Mouse (Mus musculus) gastrocnemius, adult 2 months (tissue): ENCODE measurements around the gene Cage1. TPM values are rescaled to one million over a fixed set of nuclear protein-coding genes. Genes with fewer than 3 reads are reported as not detected.

Experiments
- DNase-seq: peaks from one replicate; pipeline ENCODE4 v3.0.0; 2022
- H3K27ac ChIP-seq: fragments of 200-600 bp; 2 replicates; pipeline ENCODE4 v1.8.1; 2022; ENCODE audit warnings: mild to moderate bottlenecking
- H3K4me3 ChIP-seq: fragments of 200-600 bp; 2 replicates; pipeline ENCODE4 v1.8.1; 2022; ENCODE audit warnings: mild to moderate bottlenecking, moderate library complexity
- CTCF ChIP-seq: fragments of 200-600 bp; IDR thresholded peaks from 2 replicates; pipeline ENCODE4 v1.8.1; 2022; ENCODE audit warnings: antibody characterized with exemption, mild to moderate bottlenecking, moderate library complexity
- intact Hi-C: fragments of 180-260 bp; cut with DNase I; formaldehyde crosslinking; loops from one replicate; pipeline ENCODE4 v1.15.1; 2025
- total RNA-seq, 2 experiments: library from RNA; stranded (reverse); gene quantifications; 2 replicates each; pipeline ENCODE4 v1.2.3; 2021

The Cage1 gene
- total RNA-seq, 2 experiments from 2014 or later, result 0.74 to 1.5 TPM

GRCm38 (mm10) chr13:38049888-38050287, 13.0 kb upstream of the Cage1 start:
- Histone ChIP-seq H3K27ac (no peak overlapping the region), H3K4me3 (no peak overlapping the region)
- no peak for TF ChIP-seq CTCF
- DNase-seq, result no peak
- intact Hi-C loops, result no loop called here

GRCm38 (mm10) chr13:38037811-38038210, 942 bp upstream of the Cage1 start:
- intact Hi-C loops, result loop anchor here (2.0 to 5.0 kb wide), 3 partner anchors 43 to 606 kb away; partner anchors contain the start of gene Ssr1
- peak overlapping the region; percentile 93 for H3K27ac ChIP-seq
- TF ChIP-seq CTCF, result no peak

GRCm38 (mm10) chr13:38036343-38037043, 376 bp downstream of the Cage1 start, which contains the start of gene Riok1:
Riok1 (plus strand) TSS chr13:38036995.
- peak within 1 kb of the TSS; percentile 99 for H3K4me3 ChIP-seq
- H3K27ac ChIP-seq, result peak within 1 kb of the TSS; percentile 93
- intact Hi-C loops, result loop anchor here (2.0 to 5.0 kb wide), 3 partner anchors 42 to 604 kb away; partner anchors contain the start of gene Ssr1
- no peak for TF ChIP-seq CTCF
- DNase-seq, result no peak

More at GRCm38 (mm10) chr13:38037811-38038210, 942 bp upstream of the Cage1 start:
- no peak for DNase-seq
- peak overlapping the region; percentile 99 for H3K4me3 ChIP-seq

- Histone ChIP-seq H3K27ac (no peak overlapping the region), H3K4me3 (no peak overlapping the region)
- no peak for DNase-seq
- intact Hi-C loops, result no loop called here
- no peak for TF ChIP-seq CTCF
These were observed 8.5 kb downstream of the Cage1 start for GRCm38 (mm10) chr13:38028407-38028806.

GRCm38 (mm10) chr13:38027618-38028248, 9.1 kb downstream of the Cage1 start:
- no peak for TF ChIP-seq CTCF
- DNase-seq, result no peak

GRCm38 (mm10) chr13:38025874-38026273, 11.0 kb downstream of the Cage1 start:
- no peak overlapping the region for H3K27ac ChIP-seq
- no peak for DNase-seq
- no peak overlapping the region for H3K4me3 ChIP-seq
- TF ChIP-seq CTCF, result peak; percentile 44
- intact Hi-C loops, result no loop called here

More at GRCm38 (mm10) chr13:38027618-38028248, 9.1 kb downstream of the Cage1 start:
- intact Hi-C loops, result no loop called here
- H3K27ac ChIP-seq, result no peak overlapping the region
- no peak overlapping the region for H3K4me3 ChIP-seq

GRCm38 (mm10) chr13:38018791-38019190, 18.1 kb downstream of the Cage1 start:
- TF ChIP-seq CTCF, result no peak
- DNase-seq, result no peak
- H3K27ac ChIP-seq, result no peak overlapping the region
- no peak overlapping the region for H3K4me3 ChIP-seq
- intact Hi-C loops, result no loop called here

GRCm38 (mm10) chr13:38015591-38015990, 21.3 kb downstream of the Cage1 start:
- Histone ChIP-seq H3K27ac (no peak overlapping the region), H3K4me3 (no peak overlapping the region)
- TF ChIP-seq CTCF, result no peak
- intact Hi-C loops, result no loop called here
- DNase-seq, result no peak

GRCm38 (mm10) chr13:38012436-38012835, 24.4 kb downstream of the Cage1 start:
- TF ChIP-seq CTCF, result no peak
- no peak overlapping the region for H3K4me3 ChIP-seq
- DNase-seq, result no peak
- intact Hi-C loops, result no loop called here
- no peak overlapping the region for H3K27ac ChIP-seq

GRCm38 (mm10) chr13:38010444-38010910, 26.4 kb downstream of the Cage1 start:
- DNase-seq, result no peak
- TF ChIP-seq CTCF, result no peak
- Histone ChIP-seq H3K4me3 (no peak overlapping the region), H3K27ac (no peak overlapping the region)
- intact Hi-C loops, result no loop called here

GRCm38 (mm10) chr13:38009721-38010408, 27.0 kb downstream of the Cage1 start:
- H3K4me3 ChIP-seq, result no peak overlapping the region
- no peak for TF ChIP-seq CTCF
- no peak for DNase-seq
- no peak overlapping the region for H3K27ac ChIP-seq
- intact Hi-C loops, result no loop called here

GRCm38 (mm10) chr13:38007972-38008371, 28.9 kb downstream of the Cage1 start:
- DNase-seq, result no peak
- TF ChIP-seq CTCF, result no peak
- intact Hi-C loops, result no loop called here
- Histone ChIP-seq H3K4me3 (no peak overlapping the region), H3K27ac (no peak overlapping the region)

- intact Hi-C loops, result no loop called here
These were observed 34.4 kb downstream of the Cage1 start for GRCm38 (mm10) chr13:38002461-38002860.

More at GRCm38 (mm10) chr13:38002461-38002860, 34.4 kb downstream of the Cage1 start:
- Histone ChIP-seq H3K4me3 (no peak overlapping the region), H3K27ac (no peak overlapping the region)
- no peak for DNase-seq
- peak; percentile 15 for TF ChIP-seq CTCF
